Mouse (Mus musculus) CD8-positive naive resting alpha-beta T cell, adult 2 months (primary cell): Measurements from ENCODE around the gene Cela1.

Experiments used
- DNase-seq, 2 experiments: peaks; one replicate each; pipeline ENCODE4 v3.0.0; 2022; ENCODE audit warnings: low read depth in 2 of 2, low spot score in 2 of 2

The Cela1 gene

GRCm38 (mm10) chr15:100636700-100637501 lies 50.8 kb downstream of the Cela1 start, which contains the start of gene Smagp:
Smagp (minus strand) TSS chr15:100636940.
- peak in 1 of 2 experiments; percentile 19 for DNase-seq

- no peak for DNase-seq
Observed at GRCm38 (mm10) chr15:100635851-100636645, 51.7 kb downstream of the Cela1 start.

GRCm38 (mm10) chr15:100635239-100635638 lies 52.5 kb downstream of the Cela1 start:
- no peak for DNase-seq

GRCm38 (mm10) chr15:100633341-100633740 lies 54.4 kb downstream of the Cela1 start:
- DNase-seq: no peak

- no peak for DNase-seq
Observed at GRCm38 (mm10) chr15:100632323-100632722, 55.4 kb downstream of the Cela1 start.

GRCm38 (mm10) chr15:100631454-100632170 lies 56.1 kb downstream of the Cela1 start:
- no peak for DNase-seq

GRCm38 (mm10) chr15:100630126-100630525 lies 57.6 kb downstream of the Cela1 start:
- no peak for DNase-seq

GRCm38 (mm10) chr15:100628797-100629196 lies 58.9 kb downstream of the Cela1 start:
- no peak for DNase-seq

- no peak for DNase-seq
Observed at GRCm38 (mm10) chr15:100627774-100628370, 59.8 kb downstream of the Cela1 start.

GRCm38 (mm10) chr15:100627287-100627686 lies 60.4 kb downstream of the Cela1 start:
- no peak for DNase-seq

GRCm38 (mm10) chr15:100624435-100624834 lies 63.3 kb downstream of the Cela1 start:
- DNase-seq: no peak
